Mouse (Mus musculus) CH12.LX (cell line): ENCODE measurements at regions not wholly inside any gene's neighbourhood (a gene's known extent, or its start where the extent isn't known, plus 50 kb on each side); places are given as distances from the start of the nearest gene placed in this dataset.

ENCODE experiments used
- DNase-seq: peaks from one replicate; pipeline ENCODE4 v3.0.0-alpha.2; 2013; ENCODE audit errors: extremely low read depth
- H3K27ac ChIP-seq: 2 replicates; pipeline ENCODE4 v1.5.1; 2012; ENCODE audit warnings: low read depth, mild to moderate bottlenecking, control low read depth, moderate library complexity; ENCODE audit not compliant: insufficient read depth
- H3K27me3 ChIP-seq: replicated peaks from 2 replicates; pipeline ENCODE3; 2012; ENCODE audit warnings: inconsistent platforms
- H3K36me3 ChIP-seq, 2 experiments: replicated peaks in 1 of 2; 2 replicates each; pipeline versions ENCODE3 to v1.6.1; 2012; ENCODE audit warnings: inconsistent platforms in 1 of 2, low read length in 1 of 2, mild to moderate bottlenecking in 1 of 2, mixed read lengths in 1 of 2, moderate library complexity in 1 of 2; ENCODE audit not compliant: control insufficient read depth in 1 of 2, insufficient read depth in 1 of 2
- H3K4me1 ChIP-seq, 2 experiments: 2 replicates each; pipeline ENCODE4 v1.6.1; 2012; ENCODE audit warnings: inconsistent platforms in 1 of 2, moderate library complexity in 1 of 2; ENCODE audit not compliant: insufficient read depth in 2 of 2, control insufficient read depth in 1 of 2
- H3K4me2 ChIP-seq: 2 replicates; pipeline ENCODE4 v1.6.1; 2012; ENCODE audit warnings: low read depth, mild to moderate bottlenecking, control low read depth; ENCODE audit not compliant: poor library complexity, insufficient read depth, severe bottlenecking
- H3K4me3 ChIP-seq, 3 experiments: fragments of 150-350 bp in 1 of 3; sonication (generic) in 1 of 3; replicated peaks in 1 of 3; 2 replicates each; pipeline versions ENCODE3 to v1.5.1; 2011 to 2012; ENCODE audit warnings: low read depth in 2 of 3, low read length in 2 of 3, mild to moderate bottlenecking in 2 of 3, moderate library complexity in 2 of 3, control low read depth in 1 of 3, improper control_type of control experiment in 1 of 3, inconsistent platforms in 1 of 3, mixed read lengths in 1 of 3; ENCODE audit not compliant: poor library complexity in 1 of 3
- H3K79me2 ChIP-seq: replicated peaks from 2 replicates; pipeline ENCODE4 v1.6.1; 2012; ENCODE audit warnings: mild to moderate bottlenecking, moderate library complexity; ENCODE audit not compliant: control insufficient read depth, poor library complexity, insufficient read depth, severe bottlenecking; ENCODE audit errors: extremely low read depth
- H3K9ac ChIP-seq: 2 replicates; pipeline ENCODE4 v1.6.1; 2012; ENCODE audit warnings: low read depth, mild to moderate bottlenecking, control low read depth, moderate library complexity; ENCODE audit not compliant: insufficient read depth
- H3K9me3 ChIP-seq: replicated peaks from 2 replicates; pipeline ENCODE3; 2012; ENCODE audit warnings: low read length, inconsistent platforms, mixed read lengths
- CHD1 ChIP-seq: IDR thresholded peaks from 2 replicates; pipeline ENCODE4 v1.6.1; 2012; ENCODE audit warnings: low read depth, low read length, improper control_type of control experiment, inconsistent platforms
- CHD2 ChIP-seq: IDR thresholded peaks from 2 replicates; pipeline ENCODE4 v1.6.1; 2011; ENCODE audit warnings: low read length, improper control_type of control experiment
- CTCF ChIP-seq, 2 experiments: IDR thresholded peaks in 1 of 2; conservative IDR thresholded peaks in 1 of 2; 2 replicates each; pipeline ENCODE4 v1.5.1; 2011 to 2012; ENCODE audit warnings: low read depth in 2 of 2, low read length in 2 of 2, improper control_type of control experiment in 1 of 2, inconsistent platforms in 1 of 2, mild to moderate bottlenecking in 1 of 2, moderate library complexity in 1 of 2
- E2F4 ChIP-seq: IDR thresholded peaks from 2 replicates; pipeline ENCODE4 v1.6.1; 2011; ENCODE audit warnings: low read depth, low read length, improper control_type of control experiment; ENCODE audit not compliant: insufficient replicate concordance
- ELF1 ChIP-seq: IDR thresholded peaks from 2 replicates; pipeline ENCODE4 v1.6.1; 2014; ENCODE audit warnings: low read depth, mild to moderate bottlenecking, inconsistent platforms, low read length, improper control_type of control experiment
- GABPA ChIP-seq: IDR thresholded peaks from 2 replicates; pipeline ENCODE4 v1.6.1; 2012; ENCODE audit warnings: low read depth, low read length, improper control_type of control experiment, inconsistent platforms; ENCODE audit not compliant: insufficient replicate concordance
- HCFC1 ChIP-seq: IDR thresholded peaks from 2 replicates; pipeline ENCODE4 v1.6.1; 2012; ENCODE audit warnings: low read depth, mild to moderate bottlenecking, inconsistent platforms, low read length, improper control_type of control experiment
- KAT2A ChIP-seq: IDR thresholded peaks from 2 replicates; pipeline ENCODE4 v1.6.1; 2012; ENCODE audit warnings: low read length, improper control_type of control experiment, inconsistent platforms; ENCODE audit not compliant: insufficient replicate concordance
- MAFK ChIP-seq: IDR thresholded peaks from 2 replicates; pipeline ENCODE4 v1.6.1; 2011; ENCODE audit warnings: low read length, improper control_type of control experiment; ENCODE audit not compliant: insufficient replicate concordance
- MAX ChIP-seq: IDR thresholded peaks from 2 replicates; pipeline ENCODE4 v1.6.1; 2011; ENCODE audit warnings: low read length, improper control_type of control experiment
- MXI1 ChIP-seq: IDR thresholded peaks from 2 replicates; pipeline ENCODE4 v1.6.1; 2011; ENCODE audit warnings: mild to moderate bottlenecking, low read depth, low read length, improper control_type of control experiment
- PAX5 ChIP-seq: IDR thresholded peaks from 2 replicates; pipeline ENCODE4 v1.6.1; 2012; ENCODE audit warnings: low read length, inconsistent platforms, mixed read lengths
- POLR2A ChIP-seq: IDR thresholded peaks from 2 replicates; pipeline ENCODE4 v1.6.1; 2011; ENCODE audit warnings: low read depth, mild to moderate bottlenecking, improper control_type of control experiment, low read length
- POLR2AphosphoS2 ChIP-seq: IDR thresholded peaks from 2 replicates; pipeline ENCODE4 v1.6.1; 2011; ENCODE audit warnings: low read depth, low read length, improper control_type of control experiment
- RAD21 ChIP-seq: IDR thresholded peaks from 2 replicates; pipeline ENCODE4 v1.6.1; 2011; ENCODE audit warnings: low read depth, mild to moderate bottlenecking, low read length, improper control_type of control experiment, moderate library complexity
- SIN3A ChIP-seq: IDR thresholded peaks from 2 replicates; pipeline ENCODE4 v1.6.1; 2012; ENCODE audit warnings: low read length, improper control_type of control experiment, inconsistent platforms
- SMC3 ChIP-seq: IDR thresholded peaks from 2 replicates; pipeline ENCODE4 v1.6.1; 2011; ENCODE audit warnings: low read depth, low read length, improper control_type of control experiment
- USF1 ChIP-seq: IDR thresholded peaks from 2 replicates; pipeline ENCODE4 v1.6.1; 2014; ENCODE audit warnings: low read depth, mild to moderate bottlenecking, inconsistent platforms, low read length, improper control_type of control experiment
- USF2 ChIP-seq: conservative IDR thresholded peaks from 2 replicates; pipeline ENCODE4 v1.6.1; 2011; ENCODE audit warnings: low read depth, low read length, improper control_type of control experiment
- ZNF384 ChIP-seq: IDR thresholded peaks from 2 replicates; pipeline ENCODE4 v1.6.1; 2012; ENCODE audit warnings: low read depth, low read length, improper control_type of control experiment, inconsistent platforms
- dilution Hi-C: fragments of 300-500 bp; cut with MboI; formaldehyde crosslinking; loops from 2 replicates; pipeline ENCODE4 v1.14.3; 2020; ENCODE audit warnings: low sequenced_read_pairs; ENCODE audit not compliant: extremely low pct_unique_long_range_greater_than_20kb, extremely low pct_ligation_motif_present
- in situ Hi-C: fragments of 300-500 bp; cut with MboI; formaldehyde crosslinking; loops from 3 replicates; pipeline ENCODE4 v1.14.3; 2019; ENCODE audit warnings: low sequenced_read_pairs, low pct_ligation_motif_present, low pct_unique_long_range_greater_than_20kb, mixed read lengths

- Histone ChIP-seq H3K36me3 (no peaks in the 10 kb centered on the region), H3K27ac (no peak overlapping the region), H3K4me2 (no peak overlapping the region), H3K4me1 (no peaks in the 10 kb centered on the region), H3K27me3 (no peaks in the 10 kb centered on the region), H3K9ac (no peak overlapping the region), H3K9me3 (no peaks in the 10 kb centered on the region)
- in situ Hi-C loops, result no loop called here
- dilution Hi-C loops, result no loop called here
- no peak for DNase-seq
- TF ChIP-seq GABPA (no peak), CTCF (conservative IDR thresholded peaks at IDR 0.05 in 1 of 2, IDR thresholded peaks at IDR 0.05 in 1 of 2; ENCODE audit: low read depth in 2 of 2, low read length in 2 of 2) (no peak), POLR2A (no peak), USF1 (no peak), USF2 (no peak), ELF1 (no peak), ZNF384 (no peak), SMC3 (no peak)
- TF ChIP-seq, all 38 proteins: peak for 0
- H3K4me3 ChIP-seq, result no peak overlapping the region
- no peaks in the 10 kb centered on the region for H3K79me2 ChIP-seq
Observed at GRCm38 (mm10) chr8:34472434-34472833, 360.9 kb upstream of the Gm10131 start.

GRCm38 (mm10) chr8:34469091-34469490 lies 357.6 kb upstream of the Gm10131 start:
- Histone ChIP-seq H3K79me2 (no peaks in the 10 kb centered on the region), H3K27ac (no peak overlapping the region), H3K36me3 (no peaks in the 10 kb centered on the region), H3K4me1 (no peaks in the 10 kb centered on the region), H3K9ac (no peak overlapping the region), H3K27me3 (no peaks in the 10 kb centered on the region), H3K4me3 (no peak overlapping the region), H3K4me2 (no peak overlapping the region), H3K9me3 (peaks cover 4% of the 10 kb centered on the region)
- TF ChIP-seq E2F4 (no peak), MXI1 (no peak), KAT2A (no peak), PAX5 (no peak), RAD21 (no peak), CHD1 (no peak), SIN3A (no peak), POLR2A (no peak), ELF1 (no peak), MAX (no peak), CHD2 (no peak), POLR2AphosphoS2 (no peak), MAFK (no peak), USF1 (no peak), HCFC1 (no peak)
- dilution Hi-C loops, result no loop called here
- in situ Hi-C loops, result no loop called here
- no peak for DNase-seq
